Mouse (Mus musculus) intestine, postnatal 0 days (tissue): ENCODE data around the gene Sat2. TPM values are rescaled to one million over a fixed set of nuclear protein-coding genes. Genes with fewer than 3 reads are reported as not detected.

ENCODE experiments used
- ATAC-seq: fragments of 200-750 bp; cut with Nextera tagmentation; 2 replicates; pipeline ENCODE4 v1.8.0; 2017; ENCODE audit warnings: mild to moderate bottlenecking, moderate TSS enrichment, moderate library complexity
- H3K27ac ChIP-seq: fragments of 300-500 bp; sonication (generic); 2 replicates; pipeline ENCODE4 v1.5.1; 2014; ENCODE audit warnings: mild to moderate bottlenecking, low read depth, low read length, moderate library complexity
- H3K27me3 ChIP-seq: fragments of 300-500 bp; sonication (generic); replicated peaks from 2 replicates; pipeline ENCODE4 v1.6.1; 2014; ENCODE audit warnings: low read length, mixed read lengths; ENCODE audit not compliant: control insufficient read depth, insufficient read depth
- H3K36me3 ChIP-seq: fragments of 300-500 bp; sonication (generic); 2 replicates; pipeline ENCODE4 v1.6.1; 2014; ENCODE audit warnings: mild to moderate bottlenecking, moderate library complexity; ENCODE audit not compliant: control insufficient read depth, insufficient read depth
- H3K4me1 ChIP-seq: fragments of 300-500 bp; sonication (generic); replicated peaks from 2 replicates; pipeline ENCODE4 v1.6.1; 2014; ENCODE audit warnings: antibody characterized with exemption, low read length, mixed read lengths; ENCODE audit not compliant: control insufficient read depth, insufficient read depth
- H3K4me2 ChIP-seq: fragments of 300-500 bp; sonication (generic); replicated peaks from 2 replicates; pipeline ENCODE4 v1.6.1; 2014; ENCODE audit warnings: low read depth, mild to moderate bottlenecking, moderate library complexity
- H3K4me3 ChIP-seq: fragments of 300-500 bp; sonication (generic); 2 replicates; pipeline ENCODE4 v1.5.1; 2014; ENCODE audit warnings: low read depth, low read length
- H3K9ac ChIP-seq: fragments of 300-500 bp; sonication (generic); 2 replicates; pipeline ENCODE4 v1.6.1; 2014; ENCODE audit warnings: mild to moderate bottlenecking, low read depth, low read length
- H3K9me3 ChIP-seq: fragments of 300-500 bp; sonication (generic); 2 replicates; pipeline ENCODE4 v1.6.1; 2016; ENCODE audit warnings: mixed run types; ENCODE audit not compliant: control insufficient read depth
- CTCF ChIP-seq: sonication (generic); IDR thresholded peaks from 2 replicates; pipeline ENCODE4 v1.5.1; 2016; ENCODE audit warnings: low read depth, mild to moderate bottlenecking, control low read depth, antibody characterized with exemption, moderate library complexity
- WGBS: fragments of 180-500 bp; shearing (Covaris S2); extraction: QIAGEN DNeasy Blood & Tissue Kit; methylation state at CpG from one replicate; pipeline ENCODE4 v1.1.7; 2014; 5-methylcytosine and 5-hydroxymethylcytosine counted together
- polyA plus RNA-seq: library from polyadenylated mRNA; unstranded; fragments of >200 nt; fragmentation: Nextera tagmentation; extraction: Ambion mirVana; gene quantifications from 2 replicates; pipeline ENCODE4 v1.2.1, GENCODE M21; 2015

Sat2 gene
- polyA plus RNA-seq, 1 experiment from 2014 or later = 34.1 TPM

DNA sequence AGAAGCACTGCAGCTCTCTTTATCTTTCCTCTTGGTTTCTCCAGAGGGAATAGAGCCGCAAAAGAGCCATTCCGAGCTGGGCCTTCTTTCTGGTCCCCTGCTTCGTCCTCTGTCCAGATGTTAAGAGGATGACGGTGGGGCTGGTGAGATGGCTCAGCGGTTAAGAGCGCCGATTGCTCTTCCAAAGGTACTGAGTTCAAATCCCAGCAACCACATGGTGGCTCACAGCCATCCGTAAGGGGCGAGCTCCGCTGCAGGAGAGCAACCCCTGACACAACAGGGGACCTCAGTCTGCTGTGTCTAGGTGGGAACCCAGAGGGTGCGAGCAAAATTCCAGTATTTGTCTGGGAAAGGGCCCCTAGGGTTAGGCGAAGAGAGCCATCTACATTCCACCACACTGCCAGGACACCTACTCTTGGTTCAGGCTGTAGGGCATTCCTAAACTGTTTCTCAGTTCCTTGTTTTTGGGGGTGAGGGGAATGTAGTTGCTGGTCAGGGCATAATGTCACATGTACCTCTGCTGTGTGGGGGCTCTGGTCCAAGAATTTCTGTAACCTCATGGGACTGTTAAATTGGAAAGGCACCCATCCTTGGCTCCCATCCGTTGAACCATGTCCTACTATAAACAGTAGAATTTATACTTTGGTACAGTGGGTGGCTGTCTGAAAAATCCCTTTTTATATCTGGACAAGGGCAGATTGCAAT, 41.3 kb downstream of the Sat2 start:
- H3K27ac ChIP-seq = peak overlapping the region; percentile 93
- no peak for ATAC-seq
- H3K27me3 ChIP-seq = no peaks in the 10 kb centered on the region
- peak overlapping the region; percentile 63 for H3K9ac ChIP-seq
- TF ChIP-seq CTCF = no peak
- H3K36me3 ChIP-seq = peaks cover 52% of the 10 kb centered on the region
- peak overlapping the region; percentile 64 for H3K4me2 ChIP-seq
- 0 out of 2 replicates have a peak, but pooled peaks cover 8% of the 10 kb centered on the region for H3K4me1 ChIP-seq
- H3K4me3 ChIP-seq = peak overlapping the region; percentile 50
- WGBS = 63% methylated on average over 13 of the region's 13 CpGs
- no peaks in the 10 kb centered on the region for H3K9me3 ChIP-seq

DNA sequence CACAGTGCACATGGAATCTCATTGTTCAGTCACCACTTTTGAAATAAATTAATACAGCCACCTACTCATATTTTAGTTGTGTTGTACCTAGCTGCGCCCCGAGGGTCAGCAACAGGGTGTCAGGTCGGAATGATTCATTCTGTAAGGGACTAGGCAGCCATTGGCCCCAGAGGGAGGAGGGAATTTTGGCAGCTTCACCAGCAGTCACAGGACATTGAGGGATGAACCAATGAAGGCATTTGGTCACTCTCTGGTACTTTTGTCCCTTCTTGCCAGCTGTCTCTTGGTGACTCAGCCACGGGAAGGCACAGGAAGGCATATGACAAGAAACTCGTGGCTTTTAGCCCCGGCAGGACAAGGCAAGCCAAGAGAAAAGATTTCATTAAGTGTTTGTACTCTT, 42.0 kb downstream of the Sat2 start:
- Histone ChIP-seq H3K27ac (0 out of 2 replicates have a peak overlapping the region, but pooled peaks have one; percentile 15), H3K9ac (no peak overlapping the region), H3K4me1 (0 out of 2 replicates have a peak, but pooled peaks cover 8% of the 10 kb centered on the region), H3K36me3 (peaks cover 52% of the 10 kb centered on the region), H3K4me3 (no peak overlapping the region), H3K4me2 (no peak overlapping the region), H3K9me3 (no peaks in the 10 kb centered on the region), H3K27me3 (no peaks in the 10 kb centered on the region)
- WGBS = 80% methylated on average over 6 of the region's 6 CpGs
- ATAC-seq = no peak
- no peak for TF ChIP-seq CTCF

DNA sequence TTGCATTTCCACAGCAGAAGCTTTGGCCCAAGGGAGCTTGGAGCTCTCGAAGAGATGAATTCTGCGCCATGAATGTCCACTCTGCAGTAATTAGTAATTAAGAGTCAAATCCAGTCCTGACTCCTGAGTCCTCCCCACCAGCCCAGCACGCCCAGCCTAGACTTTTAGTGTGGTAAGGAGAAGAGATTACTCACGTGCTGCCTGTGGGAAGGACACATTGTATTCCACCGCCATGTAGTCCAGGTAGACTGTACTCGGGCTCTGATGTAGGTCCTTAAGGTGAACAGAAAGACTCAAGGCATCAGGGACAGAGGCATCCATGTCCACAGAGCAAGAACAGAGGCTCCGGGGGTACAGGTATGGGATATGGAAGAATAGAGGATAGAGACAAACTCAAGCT, 43.0 kb downstream of the Sat2 start:
- Histone ChIP-seq H3K4me1 (0 out of 2 replicates have a peak, but pooled peaks cover 8% of the 10 kb centered on the region), H3K27me3 (no peaks in the 10 kb centered on the region), H3K4me3 (no peak overlapping the region), H3K9me3 (no peaks in the 10 kb centered on the region), H3K9ac (no peak overlapping the region), H3K4me2 (no peak overlapping the region), H3K36me3 (peaks cover 56% of the 10 kb centered on the region), H3K27ac (peak overlapping the region; percentile 21; the same call in 1 of the 2 replicates)
- ATAC-seq = no peak
- WGBS = 86% methylated on average over 7 of the region's 7 CpGs
- TF ChIP-seq CTCF = no peak

DNA sequence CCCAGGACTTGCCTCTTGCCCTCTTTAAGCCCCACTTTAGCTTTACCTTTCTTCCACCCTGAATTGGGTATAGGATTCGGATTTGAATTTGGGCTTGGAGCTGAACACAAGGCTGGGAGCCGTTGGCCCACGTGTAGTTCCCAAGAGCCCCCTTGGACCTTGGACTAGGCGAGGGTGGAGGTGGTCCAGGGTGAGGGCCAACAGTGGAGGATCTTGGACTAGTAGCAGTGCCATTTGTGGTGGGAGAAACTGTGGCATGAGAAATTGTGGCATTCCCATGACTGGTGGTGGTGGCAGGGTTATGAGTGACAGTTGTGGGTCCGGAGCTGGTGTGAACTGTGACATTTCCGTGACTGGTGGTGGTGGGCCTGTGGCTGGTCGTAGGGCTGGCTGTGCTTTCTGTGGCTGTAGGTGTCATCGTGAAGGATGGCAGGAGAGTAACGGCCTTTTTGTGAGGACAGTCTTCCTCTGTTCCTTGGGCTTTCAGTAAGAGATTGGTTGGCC, 43.7 kb downstream of the Sat2 start:
- H3K36me3 ChIP-seq = peaks cover 62% of the 10 kb centered on the region
- H3K4me3 ChIP-seq = no peak overlapping the region
- no peaks in the 10 kb centered on the region for H3K27me3 ChIP-seq
- 0 out of 2 replicates have a peak, but pooled peaks cover 8% of the 10 kb centered on the region for H3K4me1 ChIP-seq
- no peaks in the 10 kb centered on the region for H3K9me3 ChIP-seq
- no peak overlapping the region for H3K9ac ChIP-seq
- H3K27ac ChIP-seq = peak overlapping the region; percentile 41
- ATAC-seq = no peak
- no peak overlapping the region for H3K4me2 ChIP-seq
- 69% methylated on average over 9 of the region's 9 CpGs for WGBS
- no peak for TF ChIP-seq CTCF

DNA sequence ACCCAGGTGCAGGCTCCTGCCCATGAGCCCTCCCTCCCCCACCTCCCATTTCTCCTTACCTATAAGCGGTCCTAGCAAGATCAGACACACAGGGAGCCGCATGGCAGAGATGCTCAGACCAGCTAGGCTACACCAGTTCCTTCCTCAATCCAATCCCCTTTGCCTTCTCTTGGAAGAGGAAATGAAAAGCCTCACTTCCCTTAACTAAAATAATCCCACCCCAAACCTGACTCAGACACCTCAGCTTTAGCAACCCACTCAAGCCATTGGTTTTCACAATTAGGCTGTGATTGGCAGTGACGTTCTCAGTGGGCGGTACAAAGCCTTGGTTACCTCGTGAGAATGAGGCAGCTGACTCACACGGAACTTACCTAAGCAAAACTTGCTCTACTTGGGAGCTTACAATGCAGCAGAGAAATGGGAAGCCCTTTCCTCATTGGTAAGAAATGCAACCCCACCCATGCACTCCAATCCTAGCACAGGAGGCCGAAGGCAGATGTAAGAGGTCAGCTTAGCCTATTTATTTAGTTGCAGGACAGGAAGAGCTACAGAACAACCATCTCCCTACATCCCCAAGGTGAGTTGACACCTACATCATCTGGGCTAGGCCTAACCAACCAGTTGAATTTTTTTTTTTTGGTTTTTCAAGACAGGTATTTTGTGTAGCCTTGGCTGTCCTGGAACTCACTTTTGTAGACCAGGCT, 44.3 kb downstream of the Sat2 start, which contains the start of gene Cd68:
Gene Cd68, minus strand, starts transcription at position 193 of the 704 bp plus-strand sequence.
- Histone ChIP-seq H3K9me3 (no peaks in the 10 kb centered on the region), H3K27ac (peak within 1 kb of the TSS; percentile 41), H3K36me3 (peaks cover 62% of the 10 kb centered on the region), H3K4me1 (0 out of 2 replicates have a peak, but pooled peaks cover 8% of the 10 kb centered on the region), H3K4me2 (no peak within 1 kb of the TSS), H3K27me3 (no peaks in the 10 kb centered on the region), H3K9ac (no peak within 1 kb of the TSS), H3K4me3 (no peak within 1 kb of the TSS)
- no peak for TF ChIP-seq CTCF
- WGBS = 21% methylated on average over 7 of the region's 7 CpGs
- ATAC-seq = peak; percentile 12

DNA sequence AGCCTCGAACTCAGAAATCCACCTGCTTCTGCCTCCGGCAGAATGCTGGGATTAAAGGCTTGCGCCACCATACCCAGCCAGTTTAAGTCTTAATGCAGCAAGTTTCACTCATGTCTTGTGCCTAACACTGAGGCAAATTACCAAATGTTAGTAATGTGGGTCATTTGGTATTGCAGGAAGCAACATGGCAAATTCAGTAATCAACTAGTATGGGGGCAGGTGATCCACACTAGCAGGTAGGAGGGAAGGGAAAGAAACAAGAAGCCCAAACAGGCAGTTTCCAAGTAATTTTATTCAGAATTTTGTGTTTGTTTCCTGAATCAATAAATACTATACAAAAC, 44.8 kb downstream of the Sat2 start:
- no peak overlapping the region for H3K9ac ChIP-seq
- no peak for TF ChIP-seq CTCF
- peaks cover 62% of the 10 kb centered on the region for H3K36me3 ChIP-seq
- no peak overlapping the region for H3K27ac ChIP-seq
- H3K27me3 ChIP-seq = no peaks in the 10 kb centered on the region
- no peak for ATAC-seq
- H3K9me3 ChIP-seq = no peaks in the 10 kb centered on the region
- WGBS = 77% methylated on average over 3 of the region's 3 CpGs
- no peak overlapping the region for H3K4me3 ChIP-seq
- H3K4me1 ChIP-seq = 0 out of 2 replicates have a peak, but pooled peaks cover 8% of the 10 kb centered on the region
- no peak overlapping the region for H3K4me2 ChIP-seq
